In the genomic region with DNA sequence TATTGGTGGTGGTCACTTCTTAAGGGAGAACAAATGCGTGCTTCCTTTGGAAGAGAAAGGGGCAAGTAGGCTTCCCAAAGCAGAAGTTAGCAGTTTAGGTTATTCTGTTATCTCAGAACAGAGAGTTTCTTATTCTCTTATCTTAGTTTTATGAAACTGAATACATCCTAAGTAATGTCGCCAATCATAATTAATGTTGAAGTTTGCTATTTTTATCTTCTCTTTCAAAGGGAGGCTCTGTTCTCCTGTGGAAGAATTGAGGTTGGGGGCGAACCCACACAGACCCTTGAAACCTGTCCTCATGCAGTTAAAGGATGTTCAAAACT, we compare ENCODE assay signal across 8 mouse cellular contexts. TPM values are rescaled to one million over a fixed set of nuclear protein-coding genes. Genes with fewer than 3 reads are reported as not detected.
A peak's percentile ranks its signal among the peaks of the same experiment; 100 is the strongest.
DNase-seq lines count a peak whose midpoint lies in the region; ATAC-seq and TF ChIP-seq lines count a peak whose summit lies in the region.

No protein-coding gene starts in this region.

- peak overlapping the region; percentile 83 for H3K4me3 ChIP-seq in heart, embryonic 13.5 days
- 0 out of 2 replicates have a peak overlapping the region, but pooled peaks have one; percentile 3 for H3K4me3 ChIP-seq in ES-Bruce4 (ENCODE audit: low read depth, low read length)
- peak overlapping the region; percentile 63 for H3K4me3 ChIP-seq in forebrain, postnatal 0 days (ENCODE audit: low read depth, low read length)
- H3K4me3 ChIP-seq in liver, postnatal 0 days (ENCODE audit: low read depth, low read length) = peak overlapping the region; percentile 93

- DNase-seq in heart, adult 8-10 months (ENCODE audit: low spot score) = no peak
- DNase-seq in forebrain, postnatal 0 days = no peak
- DNase-seq in liver, postnatal 0 days = no peak
- no peak for DNase-seq in left cerebral cortex, postnatal 36 days (ENCODE audit: low spot score in 2 of 2)
- no peak for DNase-seq in gastrocnemius, postnatal 36 days

- peak overlapping the region; percentile 89 for H3K27ac ChIP-seq in heart, embryonic 13.5 days (replicated peaks)
- no peak overlapping the region for H3K27ac ChIP-seq in ES-Bruce4 (ENCODE audit: insufficient read depth, low read length)
- H3K27ac ChIP-seq in forebrain, postnatal 0 days (ENCODE audit: low read depth, low read length) = no peak overlapping the region
- peak overlapping the region; percentile 88 for H3K27ac ChIP-seq in liver, postnatal 0 days (ENCODE audit: low read depth)

- no peak for ATAC-seq in heart, embryonic 13.5 days (ENCODE audit: extremely low read depth, insufficient number of reproducible peaks, low FRiP score, low TSS enrichment)
- ATAC-seq in forebrain, postnatal 0 days = no peak
- no peak for ATAC-seq in liver, postnatal 0 days
- ATAC-seq in inflammation-experienced regulatory T-cells, adult 6 months = no peak

- peaks cover 18% of the 10 kb centered on the region for H3K4me1 ChIP-seq in heart, embryonic 13.5 days
- H3K4me1 ChIP-seq in ES-Bruce4 (ENCODE audit: control insufficient read depth, insufficient read depth, low read length) = no peaks in the 10 kb centered on the region
- peaks cover 4% of the 10 kb centered on the region; the same call in 1 of the 2 replicates for H3K4me1 ChIP-seq in forebrain, postnatal 0 days (ENCODE audit: insufficient read depth)
- peaks cover 15% of the 10 kb centered on the region for H3K4me1 ChIP-seq in liver, postnatal 0 days (ENCODE audit: insufficient read depth)

- peak overlapping the region; percentile 89 for H3K4me2 ChIP-seq in heart, embryonic 13.5 days
- peak overlapping the region; percentile 68 for H3K4me2 ChIP-seq in forebrain, postnatal 0 days (ENCODE audit: low read depth)
- peak overlapping the region; percentile 99 for H3K4me2 ChIP-seq in liver, postnatal 0 days (ENCODE audit: low read depth, low read length)

- peak overlapping the region; percentile 95 for H3K9ac ChIP-seq in heart, embryonic 13.5 days
- peak overlapping the region; percentile 85; the same call in 1 of the 2 replicates for H3K9ac ChIP-seq in ES-Bruce4 (ENCODE audit: low read depth, poor library complexity, severe bottlenecking)
- peak overlapping the region; percentile 63 for H3K9ac ChIP-seq in forebrain, postnatal 0 days
- H3K9ac ChIP-seq in liver, postnatal 0 days (replicated peaks) = peak overlapping the region; percentile 86

- no peak for TF ChIP-seq CTCF in ES-Bruce4 (IDR thresholded peaks at IDR 0.05; ENCODE audit: low read depth, low read length)
- no peak for TF ChIP-seq CTCF in forebrain, postnatal 0 days (IDR thresholded peaks at IDR 0.05; ENCODE audit: low read depth)
- TF ChIP-seq CTCF in liver, postnatal 0 days (IDR thresholded peaks at IDR 0.05; ENCODE audit: low read depth) = no peak

- WGBS in heart, embryonic 13.5 days = 50% methylated on average over 3 of the region's 3 CpGs
- 51% methylated on average over 3 of the region's 3 CpGs for WGBS in forebrain, postnatal 0 days
- 29% methylated on average over 3 of the region's 3 CpGs for WGBS in liver, postnatal 0 days (ENCODE audit: insufficient replicate concordance)

- H3K9me3 ChIP-seq in heart, embryonic 13.5 days = no peaks in the 10 kb centered on the region
- no peaks in the 10 kb centered on the region for H3K9me3 ChIP-seq in ES-Bruce4 (replicated peaks; ENCODE audit: control insufficient read depth, insufficient read depth, low read length, poor library complexity, severe bottlenecking)
- H3K9me3 ChIP-seq in forebrain, postnatal 0 days (ENCODE audit: low read length) = no peaks in the 10 kb centered on the region
- H3K9me3 ChIP-seq in liver, postnatal 0 days (ENCODE audit: low read length) = no peaks in the 10 kb centered on the region

- no peaks in the 10 kb centered on the region for H3K27me3 ChIP-seq in heart, embryonic 13.5 days (replicated peaks)
- no peaks in the 10 kb centered on the region for H3K27me3 ChIP-seq in ES-Bruce4 (ENCODE audit: control insufficient read depth, insufficient read depth, low read length, poor library complexity, severe bottlenecking)
- H3K27me3 ChIP-seq in forebrain, postnatal 0 days (ENCODE audit: insufficient read depth, low read length) = no peaks in the 10 kb centered on the region
- H3K27me3 ChIP-seq in liver, postnatal 0 days (ENCODE audit: insufficient read depth, low read length) = no peaks in the 10 kb centered on the region

- intact Hi-C loops in left cerebral cortex, postnatal 36 days (cut with DNase I) = loop anchor here (5.0 kb wide), 1 partner anchor 35 kb away; a partner anchor contains a TSS
- intact Hi-C loops in gastrocnemius, postnatal 36 days (cut with DNase I) = no loop called here

- no peak for TF ChIP-seq EP300 in ES-Bruce4 (IDR thresholded peaks at IDR 0.05; ENCODE audit: insufficient read depth, low read depth, low read length)
- no peak for TF ChIP-seq EP300 in liver, postnatal 0 days (IDR thresholded peaks at IDR 0.05; ENCODE audit: low read depth)

- TF ChIP-seq POLR2A in ES-Bruce4 (IDR thresholded peaks at IDR 0.05; ENCODE audit: insufficient read depth, low read length) = no peak

- peaks cover 25% of the 10 kb centered on the region for H3K36me3 ChIP-seq in heart, embryonic 13.5 days
- peaks cover 20% of the 10 kb centered on the region for H3K36me3 ChIP-seq in ES-Bruce4 (ENCODE audit: control insufficient read depth, insufficient read depth, low read length, poor library complexity, severe bottlenecking)
- H3K36me3 ChIP-seq in forebrain, postnatal 0 days (ENCODE audit: insufficient read depth) = peaks cover 17% of the 10 kb centered on the region; the same call in 1 of the 2 replicates
- H3K36me3 ChIP-seq in liver, postnatal 0 days (replicated peaks; ENCODE audit: insufficient read depth, low read length) = peaks cover 25% of the 10 kb centered on the region

RNA-seq across cellular contexts. Expression of a gene that starts 0.7 kb away (rescaled TPM):
- 27.7 and 34.7 TPM in 2 replicates for polyA plus RNA-seq in heart, embryonic 13.5 days (2015; fragmentation: Nextera tagmentation; extraction: Ambion mirVana)
- total RNA-seq in heart, adult 8-10 months (2022) = 10 to 100 TPM; 16.6 to 19.2 (median 17.4) TPM
- polyA plus RNA-seq in ES-Bruce4 (2011; ENCODE audit: insufficient read depth, insufficient read length, low read depth, missing spikeins) = 39.2 and 62.0 TPM in 2 replicates
- total RNA-seq in forebrain, postnatal 0 days (2014; rRNA removed) = 57.9 and 60.8 TPM in 2 replicates
- 47.5 and 49.9 TPM in 2 replicates for polyA plus RNA-seq in forebrain, postnatal 0 days (2015; fragmentation: Nextera tagmentation; extraction: Ambion mirVana)
- polyA plus RNA-seq in liver, postnatal 0 days (2015; fragmentation: Nextera tagmentation; extraction: Ambion mirVana) = 25.4 and 28.5 TPM in 2 replicates
- 10 to 100 TPM; 14.2 to 19.3 TPM for total RNA-seq in left cerebral cortex, postnatal 36 days (2021)
- 10 to 100 TPM; 18.0 to 29.1 (median 21.3) TPM for polyA plus RNA-seq in inflammation-experienced regulatory T-cells, adult 6 months (2017; shearing (Covaris generic))
- total RNA-seq in gastrocnemius, postnatal 36 days (2021) = 10 to 100 TPM; 13.9 to 20.1 TPM

RNA-seq across cellular contexts. Expression of a gene that starts 28.1 kb away (rescaled TPM):
- 24.7 and 28.0 TPM in 2 replicates for polyA plus RNA-seq in heart, embryonic 13.5 days (2015; fragmentation: Nextera tagmentation; extraction: Ambion mirVana)
- total RNA-seq in heart, adult 8-10 months (2022) = 10 to 100 TPM in 2 of 4 experiments, 1 to 10 TPM in 2; 8.4 to 11.2 (median 9.4) TPM
- polyA plus RNA-seq in ES-Bruce4 (2011; ENCODE audit: insufficient read depth, insufficient read length, low read depth, missing spikeins) = 55.5 and 64.7 TPM in 2 replicates
- total RNA-seq in forebrain, postnatal 0 days (2014; rRNA removed) = 49.3 and 53.0 TPM in 2 replicates
- polyA plus RNA-seq in forebrain, postnatal 0 days (2015; fragmentation: Nextera tagmentation; extraction: Ambion mirVana) = 40.2 and 43.9 TPM in 2 replicates
- polyA plus RNA-seq in liver, postnatal 0 days (2015; fragmentation: Nextera tagmentation; extraction: Ambion mirVana) = 12.2 and 12.3 TPM in 2 replicates
- 10 to 100 TPM; 25.1 to 32.1 TPM for total RNA-seq in left cerebral cortex, postnatal 36 days (2021)
- 10 to 100 TPM; 48.2 to 58.1 (median 56.7) TPM for polyA plus RNA-seq in inflammation-experienced regulatory T-cells, adult 6 months (2017; shearing (Covaris generic))
- total RNA-seq in gastrocnemius, postnatal 36 days (2021) = 1 to 10 TPM; 5.9 to 8.2 TPM

RNA-seq across cellular contexts. Expression of a gene that starts 28.2 kb away (rescaled TPM):
- 194 and 219 TPM in 2 replicates for polyA plus RNA-seq in heart, embryonic 13.5 days (2015; fragmentation: Nextera tagmentation; extraction: Ambion mirVana)
- 100 to 1,000 TPM; 115 to 133 (median 121) TPM for total RNA-seq in heart, adult 8-10 months (2022)
- polyA plus RNA-seq in ES-Bruce4 (2011; ENCODE audit: insufficient read depth, insufficient read length, low read depth, missing spikeins) = 195 and 199 TPM in 2 replicates
- 143 and 195 TPM in 2 replicates for total RNA-seq in forebrain, postnatal 0 days (2014; rRNA removed)
- 267 and 334 TPM in 2 replicates for polyA plus RNA-seq in forebrain, postnatal 0 days (2015; fragmentation: Nextera tagmentation; extraction: Ambion mirVana)
- 133 and 134 TPM in 2 replicates for polyA plus RNA-seq in liver, postnatal 0 days (2015; fragmentation: Nextera tagmentation; extraction: Ambion mirVana)
- total RNA-seq in left cerebral cortex, postnatal 36 days (2021) = 100 to 1,000 TPM; 122 to 128 TPM
- polyA plus RNA-seq in inflammation-experienced regulatory T-cells, adult 6 months (2017; shearing (Covaris generic)) = 100 to 1,000 TPM; 370 to 432 (median 370) TPM
- 100 to 1,000 TPM in 1 of 2 experiments, 10 to 100 TPM in 1; 85.0 to 103 TPM for total RNA-seq in gastrocnemius, postnatal 36 days (2021)

RNA-seq across cellular contexts. Expression of a gene that starts 36.4 kb away (rescaled TPM):
- polyA plus RNA-seq in heart, embryonic 13.5 days (2015; fragmentation: Nextera tagmentation; extraction: Ambion mirVana) = 1.2 and 1.7 TPM in 2 replicates
- total RNA-seq in heart, adult 8-10 months (2022) = 1 to 10 TPM in 3 of 4 experiments, under 1 TPM in 1; 0.95 to 3.1 (median 1.4) TPM
- 5.8 and 7.9 TPM in 2 replicates for polyA plus RNA-seq in ES-Bruce4 (2011; ENCODE audit: insufficient read depth, insufficient read length, low read depth, missing spikeins)
- 1.00 and 1.2 TPM in 2 replicates for total RNA-seq in forebrain, postnatal 0 days (2014; rRNA removed)
- polyA plus RNA-seq in forebrain, postnatal 0 days (2015; fragmentation: Nextera tagmentation; extraction: Ambion mirVana) = 0.86 and 1.0 TPM in 2 replicates
- polyA plus RNA-seq in liver, postnatal 0 days (2015; fragmentation: Nextera tagmentation; extraction: Ambion mirVana) = 1.2 and 1.4 TPM in 2 replicates
- total RNA-seq in left cerebral cortex, postnatal 36 days (2021) = 1 to 10 TPM; 1.5 to 3.9 TPM
- polyA plus RNA-seq in inflammation-experienced regulatory T-cells, adult 6 months (2017; shearing (Covaris generic)) = 1 to 10 TPM; 4.5 to 9.0 (median 7.0) TPM
- total RNA-seq in gastrocnemius, postnatal 36 days (2021) = 1 to 10 TPM; 3.4 to 4.3 TPM

Comparison
In these comparisons a context has a peak if more than half of its experiments do, and no peak if none do; other contexts are left out.
1. H3K27ac ChIP-seq: peak in heart, embryonic 13.5 days (single experiment) and liver, postnatal 0 days (single experiment); none in ES-Bruce4 (single experiment) and forebrain, postnatal 0 days (single experiment).
2. H3K4me3 ChIP-seq: peak in every context shown above with its lines; median percentile 93 in liver, postnatal 0 days; 83 in heart, embryonic 13.5 days; 63 in forebrain, postnatal 0 days; 3 in ES-Bruce4.
3. Peak in every context shown above with its lines, with median percentiles within 50 percentile points of each other: H3K4me2 ChIP-seq and H3K9ac ChIP-seq.